Mouse (Mus musculus) right cerebral cortex, postnatal 36 days (tissue): ENCODE measurements around the gene Atf3.

Source experiments
- DNase-seq, 2 experiments: peaks; one replicate each; pipeline ENCODE4 v3.0.0; 2022; ENCODE audit warnings: low spot score in 2 of 2, mixed read lengths in 1 of 2

The Atf3 gene

DNA sequence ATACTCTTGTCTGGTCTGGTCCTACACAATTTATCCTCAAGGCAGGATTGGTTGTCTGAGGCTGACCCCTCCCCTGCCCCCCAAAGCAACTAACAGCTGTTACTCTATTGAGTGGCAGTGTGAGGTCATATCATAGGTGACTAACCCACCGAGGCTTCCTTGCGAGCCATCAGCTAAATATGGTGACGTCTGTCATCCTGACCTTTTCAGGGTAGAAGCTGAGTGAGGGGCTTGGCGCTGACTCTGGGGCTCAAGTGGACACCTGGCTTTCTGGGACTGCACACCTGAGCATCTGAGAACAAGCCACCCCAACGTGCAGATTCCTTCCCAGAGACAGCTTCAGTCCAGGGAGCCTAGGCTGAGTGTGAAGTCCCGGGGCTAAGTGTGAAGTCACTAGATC, at the start of gene Atf3:
Atf3 (minus strand) TSS at position 101 of the 400 bp plus-strand sequence.
- no peak for DNase-seq

DNA sequence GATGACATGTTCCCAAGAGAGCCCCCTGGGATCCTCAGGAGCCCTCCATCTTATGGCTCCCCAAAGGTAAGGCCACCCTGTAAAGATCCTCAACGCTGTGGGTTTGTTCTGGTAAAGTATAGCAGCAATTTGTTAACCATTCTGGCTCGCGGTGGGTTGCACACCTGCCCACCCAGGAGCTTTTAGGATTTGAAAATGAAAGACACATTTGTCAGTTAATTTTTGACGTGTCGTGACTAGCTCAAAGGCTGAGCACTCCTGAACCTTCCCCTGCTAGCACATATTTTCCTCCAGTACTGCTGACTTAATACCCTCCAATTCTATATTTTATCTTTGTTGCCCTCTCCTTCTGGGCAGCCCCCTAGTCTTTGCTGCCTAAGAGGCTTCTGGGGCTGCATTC, 49.3 kb upstream of the Atf3 start:
- no peak for DNase-seq

DNA sequence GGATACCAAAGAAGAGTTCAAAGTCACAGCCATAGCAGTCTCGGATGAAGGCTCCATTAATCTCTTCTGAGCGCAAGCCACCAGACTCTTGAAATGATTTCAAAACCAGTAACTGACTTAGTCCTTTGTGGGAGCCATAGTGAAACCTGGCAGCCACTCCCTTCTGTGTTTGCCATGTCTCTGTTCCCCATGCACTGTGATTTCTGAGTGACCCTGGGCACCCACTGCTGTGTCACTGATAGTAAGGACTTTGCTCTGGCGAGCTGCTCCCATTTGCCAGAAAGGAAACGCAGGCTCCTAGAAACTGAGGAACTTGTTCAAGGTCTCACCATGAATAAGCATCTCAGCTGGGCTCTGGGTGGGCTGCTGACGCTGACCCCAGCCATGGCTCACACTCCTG, 45.6 kb upstream of the Atf3 start:
- DNase-seq: no peak

DNA sequence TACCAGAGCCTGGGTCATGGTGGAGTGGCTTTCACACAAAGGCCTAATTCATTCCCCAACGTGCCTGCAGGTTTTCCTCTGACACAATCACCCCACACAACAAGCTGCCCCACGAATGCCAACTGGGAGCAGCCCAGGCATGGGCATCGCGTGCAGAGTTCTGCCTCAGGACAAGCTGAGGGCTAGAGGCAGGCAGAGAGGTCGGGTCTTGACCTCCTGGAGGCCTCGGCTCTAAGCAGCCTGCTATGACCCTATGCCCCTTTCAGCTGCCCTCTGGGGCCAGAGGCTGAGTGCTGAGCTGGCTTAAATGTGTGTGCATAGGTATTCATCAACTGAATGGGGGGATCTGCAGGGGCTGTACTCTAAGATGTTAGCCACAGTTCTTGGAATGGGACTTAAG, 44.0 kb upstream of the Atf3 start:
- no peak for DNase-seq

DNA sequence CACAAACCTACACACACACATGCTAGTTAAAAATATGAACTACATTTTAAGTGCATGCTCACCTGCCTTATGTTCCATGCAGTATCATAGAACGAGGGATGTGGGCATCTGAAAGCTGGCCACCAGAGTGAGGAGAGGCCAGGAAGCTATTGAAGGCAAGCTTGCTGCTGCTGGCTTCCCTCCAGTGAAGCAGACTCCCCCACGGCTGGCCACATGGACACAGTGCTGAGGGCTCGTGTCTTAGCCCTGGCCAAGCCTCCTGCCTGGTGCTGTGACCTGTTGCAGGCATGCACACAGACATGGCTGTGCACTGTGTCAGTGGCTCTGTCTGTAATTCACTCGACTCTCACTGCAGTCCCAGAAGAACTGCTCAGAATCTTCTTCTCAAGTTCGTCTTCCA, 41.8 kb upstream of the Atf3 start:
- DNase-seq: no peak

DNA sequence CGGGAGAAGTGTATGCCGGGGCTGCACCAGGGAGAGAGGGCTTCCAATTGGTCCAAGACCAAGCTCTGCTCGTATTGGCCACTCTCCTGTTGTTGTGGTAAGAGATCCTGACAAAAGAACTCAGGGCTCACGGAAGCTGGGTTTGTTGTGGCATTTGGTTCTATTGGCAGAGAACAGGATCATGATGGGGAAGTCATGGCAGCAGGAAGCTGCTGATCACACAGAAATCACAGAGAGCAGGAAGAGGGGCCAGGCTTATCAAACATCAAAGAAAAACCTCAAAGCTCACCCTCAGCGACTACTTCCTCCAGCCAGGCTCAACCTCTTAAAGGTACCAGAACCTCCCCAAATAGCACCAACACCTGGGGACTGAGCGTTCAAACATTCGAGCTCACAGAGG, 41.3 kb upstream of the Atf3 start:
- DNase-seq: no peak

DNA sequence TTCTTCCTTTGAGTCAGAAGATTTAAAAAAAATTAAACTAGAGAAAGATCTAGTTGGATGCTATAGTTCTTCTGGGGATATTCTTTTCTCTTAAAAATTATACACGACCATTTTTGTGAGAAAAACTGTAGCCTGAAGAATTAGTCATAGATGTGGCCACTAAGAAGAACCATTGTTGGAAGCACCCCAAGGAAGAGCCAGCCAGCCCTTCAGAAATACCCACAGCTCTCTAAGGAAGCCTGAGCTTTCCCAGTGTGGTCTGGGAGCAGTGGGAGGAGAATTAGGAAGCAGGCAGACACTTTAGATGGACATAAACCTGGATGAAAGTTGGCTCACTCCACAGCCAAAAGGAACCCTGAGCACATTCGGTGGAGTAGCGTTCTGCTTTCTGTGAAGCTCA, 40.7 kb upstream of the Atf3 start:
- DNase-seq: no peak

DNA sequence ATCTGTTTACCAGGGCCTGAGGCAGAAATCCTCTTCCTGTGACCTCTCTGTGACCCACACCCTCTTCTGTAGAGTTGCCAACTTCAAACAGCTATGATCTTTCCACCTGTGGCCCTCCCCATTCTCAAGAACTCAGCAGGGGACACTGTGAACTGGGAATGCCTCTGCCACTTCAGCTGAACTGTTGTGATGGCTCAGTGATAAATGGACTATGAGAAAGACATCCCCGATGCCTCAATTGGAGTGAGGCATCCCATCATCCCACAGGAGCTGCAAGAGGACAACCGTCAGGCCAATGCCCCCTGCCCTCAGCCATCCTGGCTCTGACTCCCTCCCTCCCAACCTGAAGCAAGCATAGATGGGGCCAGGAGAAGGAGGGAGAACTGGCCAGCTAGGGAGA, 40.1 kb upstream of the Atf3 start:
- DNase-seq: no peak

DNA sequence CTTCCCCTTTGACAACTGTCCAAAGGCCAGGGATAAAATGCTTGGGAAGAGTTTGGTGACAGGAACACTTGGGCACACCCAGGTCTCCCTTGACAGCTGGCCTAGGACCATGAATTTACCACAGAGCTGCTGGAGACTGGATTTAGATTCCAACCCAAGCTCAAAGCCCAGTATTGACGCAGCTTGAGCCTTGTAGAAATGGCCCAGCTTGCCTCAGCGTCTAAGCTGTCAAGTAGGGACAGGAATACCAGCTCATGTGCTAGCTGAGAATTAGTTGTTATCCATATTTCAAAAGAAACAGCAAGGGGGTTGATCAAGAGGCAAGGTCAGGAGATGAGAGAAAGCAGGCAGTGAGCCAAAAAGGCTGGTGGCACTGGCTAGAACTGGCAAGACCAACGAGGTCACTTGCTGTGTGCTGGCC, 39.5 kb upstream of the Atf3 start:
- DNase-seq: no peak

DNA sequence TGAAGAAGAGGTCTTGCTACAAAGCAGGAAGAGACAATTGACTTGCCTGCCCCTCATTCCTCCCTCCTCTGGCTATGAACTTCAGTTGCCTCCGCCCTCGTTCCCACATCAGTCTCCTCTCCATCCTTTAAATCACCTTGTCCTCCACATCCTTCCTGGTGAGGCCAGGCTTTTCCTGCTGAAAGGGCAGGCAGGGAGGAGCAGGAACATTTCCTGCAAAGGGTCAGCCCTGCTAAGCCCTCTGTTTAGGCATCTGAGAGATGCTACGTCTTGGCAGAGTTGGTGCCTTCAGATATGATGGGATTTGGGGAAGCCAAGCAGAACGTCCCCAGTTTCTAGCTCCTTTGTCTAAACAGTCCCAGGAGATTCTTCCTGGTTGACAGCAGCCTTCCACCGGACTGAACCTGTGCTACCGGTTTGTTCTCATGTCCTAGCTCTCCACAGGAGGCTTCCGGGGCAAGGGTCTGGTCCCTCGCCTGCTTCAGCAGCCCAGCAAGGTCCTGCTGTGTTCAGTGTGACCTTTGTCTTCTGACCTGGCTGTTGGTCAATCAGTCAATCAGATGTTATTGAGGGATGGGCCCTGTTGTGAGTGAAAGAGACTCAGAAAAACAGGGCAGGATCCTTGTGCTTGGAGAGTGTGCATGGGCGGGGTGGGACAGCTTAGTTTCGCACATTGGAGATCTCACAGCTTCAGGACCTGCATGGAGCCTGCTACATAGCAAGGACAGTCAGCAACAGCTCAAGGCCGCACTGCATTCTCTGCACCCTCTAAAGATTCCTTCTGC, 38.9 kb upstream of the Atf3 start:
- DNase-seq: no peak

DNA sequence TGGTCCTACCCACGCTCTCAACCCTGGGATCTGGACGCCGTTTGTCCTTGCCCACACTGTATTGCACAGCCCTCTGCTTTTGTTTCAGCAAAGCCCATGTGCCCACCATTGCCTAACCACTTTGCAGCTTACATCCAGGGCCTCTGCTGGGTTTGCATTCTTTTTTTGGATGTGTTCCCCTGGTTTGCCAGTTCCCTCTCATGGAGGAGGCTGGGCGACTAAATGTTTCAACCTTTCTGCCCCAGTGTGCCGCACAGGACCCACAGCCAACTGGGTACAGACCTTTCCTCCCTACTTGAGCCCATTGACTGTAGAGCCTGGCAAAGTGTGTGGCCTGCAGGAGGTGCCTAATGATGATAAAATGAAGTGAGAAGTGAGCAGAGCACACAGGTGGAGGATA, 38.3 kb upstream of the Atf3 start:
- DNase-seq: no peak

DNA sequence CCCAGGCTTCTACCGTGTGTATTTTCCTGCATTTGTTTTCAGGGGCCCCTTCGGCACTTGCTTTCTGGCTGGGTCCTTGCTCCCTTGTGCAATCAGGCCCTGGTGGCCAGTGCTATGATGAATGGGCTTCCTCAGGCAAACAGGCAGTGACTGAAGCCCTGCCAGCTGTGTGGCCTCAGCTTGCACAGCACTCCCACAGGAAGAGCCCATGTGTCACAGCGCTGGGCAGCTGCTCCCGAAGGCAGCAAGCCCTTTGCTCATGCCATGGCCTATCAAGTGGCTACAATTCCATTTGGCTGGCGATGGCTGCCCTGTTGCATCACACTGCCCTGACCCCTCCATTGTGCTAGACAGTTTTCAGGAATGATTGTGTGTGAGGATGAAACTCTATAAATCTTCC, 36.6 kb upstream of the Atf3 start:
- no peak for DNase-seq

DNA sequence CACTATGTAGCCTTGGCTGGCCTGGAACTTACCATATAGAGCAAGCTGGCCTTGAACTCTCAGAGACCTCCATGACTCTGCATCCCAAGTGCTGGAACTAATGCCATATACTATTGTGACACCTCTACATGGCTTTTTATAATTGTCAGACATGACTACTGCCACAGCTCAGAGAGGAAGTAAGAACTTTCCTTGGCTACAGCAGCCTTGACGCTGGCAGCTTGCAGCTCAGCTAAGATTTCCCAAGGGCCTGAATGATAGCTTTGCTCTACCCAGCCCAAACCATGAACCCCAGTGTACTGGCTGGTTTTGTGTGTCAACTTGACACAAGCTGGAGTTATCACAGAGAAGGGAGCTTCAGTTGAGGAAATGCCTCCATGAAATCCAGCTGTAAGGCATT, 35.8 kb upstream of the Atf3 start:
- no peak for DNase-seq

DNA sequence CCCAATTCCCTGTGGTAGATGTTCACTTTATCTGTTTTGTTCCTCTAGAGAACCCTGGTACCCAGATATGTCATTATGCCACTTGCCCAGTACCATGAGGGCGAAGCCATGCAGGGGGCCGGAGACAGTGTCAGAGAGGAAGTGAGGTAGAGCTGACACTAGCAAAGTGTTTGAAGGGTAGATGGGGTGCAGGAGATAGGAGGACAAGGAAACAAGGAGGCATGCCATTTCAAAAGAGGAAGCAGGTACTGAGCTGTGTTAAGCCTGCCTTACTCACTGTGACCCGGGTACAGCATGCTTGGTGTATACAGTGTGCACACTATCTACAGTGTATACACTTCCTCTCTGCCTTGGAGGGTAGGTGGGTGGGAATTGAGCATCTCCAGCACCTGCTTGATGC, 32.1 kb upstream of the Atf3 start:
- DNase-seq: no peak

DNA sequence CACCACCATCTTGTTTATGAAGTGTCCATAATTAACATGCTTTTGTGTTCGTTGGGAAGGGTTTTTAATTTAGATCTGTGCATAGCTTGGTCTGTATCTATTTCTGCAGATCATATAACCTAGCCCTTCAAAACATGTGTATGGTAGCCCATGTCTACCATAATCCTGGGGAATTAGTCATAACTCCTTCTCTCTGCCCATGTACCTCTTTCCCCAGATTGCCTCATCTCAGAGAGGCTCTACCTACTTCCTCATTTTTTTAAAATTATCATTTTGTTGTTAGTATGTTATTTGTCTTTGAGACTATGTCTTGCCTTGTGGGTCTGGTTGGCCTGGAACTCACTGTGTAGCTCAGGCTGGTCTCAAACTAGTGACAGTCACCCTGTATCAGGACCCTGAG, 30.6 kb upstream of the Atf3 start:
- DNase-seq: no peak

DNA sequence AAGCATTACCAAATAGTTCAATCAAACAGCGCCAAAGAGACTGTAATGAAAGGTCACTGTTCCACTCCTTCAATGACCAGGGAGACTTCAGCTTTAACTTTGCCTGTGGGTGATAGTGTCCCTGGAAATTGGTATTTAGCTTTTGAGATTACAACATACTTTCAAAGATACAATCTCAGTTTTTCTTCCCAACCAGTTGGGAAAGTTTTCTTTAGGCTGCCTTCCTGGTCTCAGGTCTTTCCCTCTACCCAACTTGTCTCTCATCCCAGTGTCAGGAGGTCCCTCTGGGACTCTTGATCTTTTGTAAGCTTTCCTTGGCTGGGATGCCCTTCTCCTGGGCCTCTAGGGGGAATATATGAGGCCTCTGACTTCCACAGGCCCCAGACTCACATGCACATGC, 29.7 kb upstream of the Atf3 start:
- no peak for DNase-seq

DNA sequence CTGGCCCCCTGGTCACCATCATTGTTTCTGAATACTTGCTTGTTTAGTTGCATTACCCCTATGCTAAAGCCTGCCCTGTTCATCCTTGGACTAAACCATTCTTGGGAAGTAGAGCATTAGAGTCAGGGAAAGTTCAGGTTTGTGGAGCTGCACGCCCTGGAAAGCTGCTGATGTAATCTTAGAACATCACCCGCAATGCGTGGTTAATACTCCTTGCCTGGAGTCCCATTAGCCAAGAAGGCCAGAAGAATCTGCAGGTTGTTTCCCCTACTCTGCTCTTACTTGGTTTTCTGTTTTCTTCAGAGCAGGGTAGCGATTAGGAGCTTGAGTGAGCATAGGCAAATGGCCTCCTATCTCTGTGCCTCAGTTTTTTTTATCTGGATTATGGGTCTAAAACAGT, 26.0 kb upstream of the Atf3 start:
- no peak for DNase-seq

DNA sequence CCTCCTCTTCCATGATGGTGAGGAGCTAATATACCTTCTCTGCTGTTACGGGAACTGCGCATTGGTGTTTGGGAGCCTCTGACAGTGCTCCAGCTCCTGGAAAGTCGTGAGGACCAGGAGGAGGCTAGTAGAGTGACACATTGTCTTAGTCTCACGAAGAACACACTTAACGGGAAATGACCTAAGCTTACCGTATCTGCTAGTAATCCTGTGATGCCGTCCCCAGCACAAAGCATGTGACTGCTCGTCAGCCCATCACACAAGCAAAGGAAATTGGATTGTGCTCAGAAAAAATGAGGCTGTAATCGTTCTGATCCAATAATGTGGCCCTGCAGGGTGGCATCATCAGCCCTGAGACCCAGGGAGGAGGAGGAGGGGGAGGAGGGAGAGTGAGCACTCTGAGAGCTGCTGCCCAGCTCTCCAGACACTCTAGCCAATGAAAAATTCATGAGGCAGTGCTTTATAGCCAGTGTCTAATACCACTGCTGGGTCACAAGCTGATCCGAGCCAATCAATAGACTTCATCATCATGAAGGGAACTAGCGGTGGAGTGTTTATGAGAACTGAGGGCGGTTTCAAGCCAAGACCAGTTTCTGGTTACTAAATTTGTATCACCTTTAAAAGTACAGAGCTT, 24.3 kb upstream of the Atf3 start:
- no peak for DNase-seq

DNA sequence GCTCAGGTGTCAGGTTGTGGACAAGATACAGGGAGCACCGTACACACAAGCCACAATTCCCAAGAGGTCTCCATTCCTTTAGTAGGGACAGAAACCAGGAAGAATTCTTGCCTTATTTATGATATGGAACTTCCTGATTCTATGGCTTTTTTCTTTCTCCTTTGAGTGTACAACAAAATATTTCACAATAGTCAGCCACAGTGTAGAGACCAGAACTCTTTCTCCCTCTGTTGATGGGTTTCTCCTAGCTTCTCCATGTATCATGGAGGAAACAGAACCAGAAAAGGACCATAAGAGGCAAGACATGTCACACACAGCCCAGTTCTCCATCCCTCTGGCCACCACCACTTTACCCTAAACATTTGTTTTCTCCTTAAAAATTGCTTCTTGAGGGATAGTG, 23.7 kb upstream of the Atf3 start:
- no peak for DNase-seq

DNA sequence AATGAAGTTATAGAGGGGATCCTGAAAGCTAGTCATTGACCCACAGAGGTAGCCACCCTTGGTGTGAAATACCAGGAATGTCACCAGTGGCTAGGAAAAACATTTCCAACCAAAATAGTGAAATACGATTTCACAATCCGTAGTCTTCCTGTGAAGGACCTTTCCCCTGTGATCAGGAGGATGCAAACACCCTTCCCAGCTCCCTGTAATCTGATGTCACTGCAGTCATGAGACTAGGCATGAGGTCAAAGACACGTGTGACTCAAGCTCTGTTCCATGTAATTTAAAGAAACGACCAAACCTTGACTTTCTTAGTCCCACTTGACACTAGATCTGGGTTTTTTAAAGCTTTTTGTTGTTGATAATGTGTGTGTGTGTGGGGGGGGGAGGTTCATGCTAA, 21.8 kb upstream of the Atf3 start:
- DNase-seq: no peak

DNA sequence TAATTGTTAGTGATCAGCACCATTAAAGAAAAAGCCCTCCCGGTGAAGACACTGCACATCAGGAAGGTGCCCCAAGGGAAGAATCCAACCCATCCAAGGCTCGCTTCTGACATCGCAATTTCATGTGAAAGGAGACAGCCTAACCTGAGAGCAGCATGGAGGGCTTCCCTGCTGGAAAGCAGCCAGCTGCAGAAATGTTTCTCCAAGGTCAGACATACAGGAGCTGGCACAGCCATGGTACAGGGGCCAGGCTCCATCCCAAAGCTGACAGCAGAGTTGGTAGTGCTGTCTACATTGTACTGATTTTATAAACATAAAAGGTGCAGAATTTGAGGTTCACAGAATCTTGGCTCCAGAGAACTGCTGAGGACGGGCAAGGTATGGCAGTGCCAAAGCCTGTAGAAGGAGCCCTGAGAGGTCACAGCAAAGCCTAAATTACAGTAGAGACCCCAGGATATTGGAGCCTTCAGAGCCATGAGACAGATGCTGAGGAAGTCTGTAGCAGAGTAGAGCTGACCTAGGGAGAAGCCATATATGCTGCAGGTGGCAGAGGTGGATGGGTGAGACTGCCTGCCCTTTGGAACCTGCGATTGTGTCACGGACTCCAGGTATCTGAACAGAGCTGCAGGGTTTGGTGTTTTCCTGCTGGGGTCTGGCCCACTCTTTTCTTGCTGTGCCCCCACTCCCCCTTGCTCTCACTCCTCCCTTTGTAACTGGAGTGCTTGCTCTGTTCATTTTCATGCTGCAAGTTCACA, 18.1 kb upstream of the Atf3 start:
- no peak for DNase-seq

DNA sequence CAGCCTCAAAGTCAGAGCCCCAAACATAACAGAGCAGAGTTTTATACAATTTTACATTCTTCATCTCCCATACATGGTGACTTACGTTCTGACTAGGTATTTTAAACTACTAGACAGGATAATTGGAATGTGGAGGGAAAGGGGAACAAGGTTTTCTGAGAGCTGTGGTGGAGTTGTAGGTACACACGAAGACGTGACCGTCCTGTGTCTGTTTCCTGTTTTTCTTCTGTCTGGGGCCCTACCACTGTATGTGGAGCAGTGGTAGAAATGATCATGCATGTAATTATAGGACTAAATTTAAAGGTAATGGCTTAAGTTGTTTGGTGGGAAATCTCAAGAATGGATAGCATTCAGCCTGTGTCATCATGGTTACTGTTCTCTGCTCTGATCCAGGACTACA, 17.0 kb upstream of the Atf3 start:
- DNase-seq: no peak

DNA sequence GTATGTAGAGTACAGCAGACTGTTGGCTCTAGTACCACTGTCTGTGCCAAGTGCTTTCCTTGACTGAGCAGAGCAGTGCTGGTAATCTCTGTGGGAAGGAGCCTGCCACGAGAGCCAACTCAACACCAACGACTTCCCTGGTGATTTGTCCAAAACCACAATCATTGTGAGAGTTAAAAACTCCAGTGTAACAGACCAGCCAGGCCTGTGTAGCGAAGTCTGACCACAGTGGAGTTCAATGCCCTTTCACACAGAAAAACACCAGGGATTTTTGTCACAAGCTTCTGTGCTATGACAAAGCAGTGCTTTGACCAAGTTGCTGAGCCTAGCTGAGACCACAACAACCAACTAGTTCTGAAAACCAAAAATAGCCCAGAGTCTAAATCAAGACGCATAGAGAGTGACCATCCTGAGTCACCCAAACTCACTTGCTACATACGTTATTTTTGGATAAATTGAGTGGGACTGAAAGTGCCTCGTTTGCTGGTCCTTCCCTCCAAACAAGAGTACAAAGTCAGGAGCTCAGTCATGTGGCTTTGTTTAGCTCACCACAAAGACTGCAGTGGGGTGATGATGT, 12.6 kb upstream of the Atf3 start:
- DNase-seq: peak in 1 of 2 experiments; percentile 30
